Mouse (Mus musculus): ENCODE measurements around the gene Senp7.

DNA sequence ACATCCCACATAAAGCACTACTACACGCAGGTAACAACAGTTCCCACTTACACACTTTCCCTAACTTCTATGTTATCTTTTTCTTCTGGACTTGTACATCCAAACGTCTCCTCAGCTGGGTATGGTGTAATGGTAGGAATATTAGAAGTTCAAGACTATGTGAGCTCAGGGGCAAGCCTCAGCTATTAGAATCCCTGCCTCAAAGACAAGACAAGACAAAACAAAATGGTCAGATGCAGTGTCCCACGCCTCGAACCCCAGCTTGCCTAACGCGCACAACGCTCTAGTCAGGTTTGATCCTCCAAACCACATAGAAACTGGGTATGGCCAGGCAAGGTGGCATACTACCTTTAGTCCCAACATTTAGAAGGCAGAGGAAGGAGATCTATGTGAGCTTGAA is 28.5 kb upstream of the Senp7 start:
- TF ChIP-seq CTCF (IDR thresholded peaks at IDR 0.05; ENCODE audit: extremely low read depth, insufficient read depth, insufficient read length, insufficient replicate concordance) (no peak), POLR2A (IDR thresholded peaks at IDR 0.05; ENCODE audit: low read depth, low read length) (no peak)

Data from spleen, adult 2 months (tissue).